ENCODE assay signal across 35 mouse cellular contexts in the genomic region with DNA sequence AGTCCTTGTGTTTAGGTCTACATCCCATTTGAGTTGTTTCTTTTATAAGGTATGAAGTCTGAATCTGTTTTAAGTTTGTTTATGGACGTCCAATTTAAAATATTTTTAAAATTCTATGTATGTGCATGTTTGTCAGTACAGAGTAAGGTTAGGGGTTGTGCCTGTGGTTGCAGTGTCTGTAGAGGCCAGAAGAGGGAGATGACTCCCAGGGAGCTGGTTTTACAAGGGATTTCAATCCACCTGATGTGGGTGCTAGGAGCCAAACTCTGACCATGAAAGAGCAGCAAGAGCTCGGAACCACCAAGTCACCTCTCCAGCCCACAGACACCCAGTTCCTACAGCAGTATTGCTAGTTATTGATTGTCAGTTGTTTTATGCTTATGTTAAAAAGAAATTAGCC. TPM values are rescaled to one million over a fixed set of nuclear protein-coding genes. Genes with fewer than 3 reads are reported as not detected.
DNase-seq lines count a peak whose midpoint lies in the region; ATAC-seq and TF ChIP-seq lines count a peak whose summit lies in the region.
"Had no signal": no experiment of that assay in that cellular context is flagged by ENCODE, and none has a peak within 500 bp of the region (broad histone marks: within the 10 kb centered on the region; RNA-seq: fewer than 3 reads in every experiment).

No protein-coding gene starts in this region.

- TF ChIP-seq CTCF in kidney, postnatal 0 days (IDR thresholded peaks at IDR 0.05; ENCODE audit: low read depth): 0 out of 2 replicates have a peak, but pooled peaks have one; percentile 4
- TF ChIP-seq CTCF in MEL (IDR thresholded peaks at IDR 0.05 in 2 of 3, conservative IDR thresholded peaks at IDR 0.05 in 1 of 3; ENCODE audit: control insufficient read depth in 1 of 3, insufficient read depth in 1 of 3, low read depth in 2 of 3, low read length in 3 of 3, poor library complexity in 1 of 3, severe bottlenecking in 1 of 3): peak in 2 of 3 experiments; percentile 22 to 40; a peak in 3 of 6 replicates

- no peaks in the 10 kb centered on the region for H3K4me1 ChIP-seq in kidney, postnatal 0 days (replicated peaks; ENCODE audit: insufficient read depth, low read length)
- H3K4me1 ChIP-seq in MEL (ENCODE audit: control insufficient read depth in 1 of 2, insufficient read depth in 2 of 2, low read length in 2 of 2): no peaks in the 10 kb centered on the region
- H3K4me1 ChIP-seq: embryonic facial prominence, embryonic 12.5 days; hindbrain, embryonic 15.5 days; limb, embryonic 15.5 days; neural tube, embryonic 15.5 days; stomach, embryonic 15.5 days had no signal

- peak; percentile 44 for TF ChIP-seq RAD21 in MEL (IDR thresholded peaks at IDR 0.05; ENCODE audit: low read depth, low read length)

- ATAC-seq in kidney, postnatal 0 days (replicated peaks; ENCODE audit: low FRiP score, low read depth): no peak
- no peak for ATAC-seq in CD4-positive, CD25-positive, alpha-beta regulatory T cell, adult 4 months
- ATAC-seq: forebrain, embryonic 14.5 days; inflammation-experienced regulatory T-cells, adult 6 months had no signal

- no peak overlapping the region for H3K4me2 ChIP-seq in kidney, postnatal 0 days (ENCODE audit: low read length)
- H3K4me2 ChIP-seq: embryonic facial prominence, embryonic 12.5 days; hindbrain, embryonic 15.5 days; limb, embryonic 15.5 days; neural tube, embryonic 15.5 days; stomach, embryonic 15.5 days had no signal

- no peak overlapping the region for H3K9ac ChIP-seq in kidney, postnatal 0 days (ENCODE audit: low read depth, low read length)
- no peak overlapping the region for H3K9ac ChIP-seq in MEL (ENCODE audit: control insufficient read depth, low read depth, low read length, poor library complexity, severe bottlenecking)
- H3K9ac ChIP-seq: embryonic facial prominence, embryonic 12.5 days; hindbrain, embryonic 15.5 days; limb, embryonic 15.5 days; liver, embryonic 14.5 days; neural tube, embryonic 15.5 days; stomach, embryonic 15.5 days had no signal

- DNase-seq in adrenal gland, postnatal 14 days: peak; percentile 5
- DNase-seq in adrenal gland, postnatal 25 days: no peak
- DNase-seq in kidney, postnatal 0 days (ENCODE audit: low spot score): no peak
- DNase-seq in kidney, adult 18-20 months: no peak
- peak; percentile 24 for DNase-seq in MEL (ENCODE audit: low read depth, low spot score)
- no peak for DNase-seq in kidney, adult 9 months
- DNase-seq: adrenal gland, postnatal 36 days; cerebellum, adult 9-10 months; cerebellum, postnatal 36 days; heart, postnatal 14 days; kidney, adult 8-10 months; kidney, postnatal 14 days; layer of hippocampus, postnatal 36 days; left cerebral cortex, postnatal 4 days; lung, adult 2 months; lung, postnatal 10 days; midbrain, embryonic 14.5 days; retina, postnatal 1 day; right cerebral cortex, postnatal 14 days; thymus, postnatal 14 days had no signal

- WGBS in kidney, postnatal 0 days: 86% methylated on average over 2 of the region's 2 CpGs

- H3K36me3 ChIP-seq in kidney, postnatal 0 days (ENCODE audit: insufficient read depth, low read length): no peaks in the 10 kb centered on the region
- no peaks in the 10 kb centered on the region for H3K36me3 ChIP-seq in MEL (ENCODE audit: control insufficient read depth in 1 of 2, insufficient read depth in 2 of 2, low read length in 2 of 2)
- H3K36me3 ChIP-seq: embryonic facial prominence, embryonic 12.5 days; hindbrain, embryonic 10.5 days; hindbrain, embryonic 15.5 days; limb, embryonic 15.5 days; neural tube, embryonic 15.5 days; stomach, embryonic 15.5 days had no signal

- no peaks in the 10 kb centered on the region for H3K79me2 ChIP-seq in MEL (ENCODE audit: control insufficient read depth, insufficient read depth, low read length, poor library complexity)

- no peaks in the 10 kb centered on the region for H3K9me3 ChIP-seq in kidney, postnatal 0 days (replicated peaks; ENCODE audit: low read length)
- no peaks in the 10 kb centered on the region for H3K9me3 ChIP-seq in MEL (replicated peaks; ENCODE audit: insufficient read depth, low read length)
- H3K9me3 ChIP-seq: embryonic facial prominence, embryonic 12.5 days; hindbrain, embryonic 10.5 days; hindbrain, embryonic 15.5 days; limb, embryonic 15.5 days; neural tube, embryonic 15.5 days; stomach, embryonic 15.5 days had no signal

- no peak for TF ChIP-seq POLR2A in MEL (IDR thresholded peaks at IDR 0.05; ENCODE audit: control insufficient read depth in 1 of 2, insufficient read depth in 1 of 2, low read depth in 1 of 2, low read length in 2 of 2, poor library complexity in 1 of 2)

- no peaks in the 10 kb centered on the region for H3K27me3 ChIP-seq in kidney, postnatal 0 days (ENCODE audit: insufficient read depth, low read length)
- no peaks in the 10 kb centered on the region for H3K27me3 ChIP-seq in MEL (ENCODE audit: control insufficient read depth in 1 of 2, insufficient read depth in 2 of 2, low read length in 2 of 2)
- H3K27me3 ChIP-seq: embryonic facial prominence, embryonic 12.5 days; hindbrain, embryonic 15.5 days; limb, embryonic 15.5 days; neural tube, embryonic 15.5 days; stomach, embryonic 15.5 days had no signal

- no peak overlapping the region for H3K27ac ChIP-seq in kidney, postnatal 0 days
- no peak overlapping the region for H3K27ac ChIP-seq in MEL (ENCODE audit: control insufficient read depth, low read depth, low read length)
- H3K27ac ChIP-seq: embryonic facial prominence, embryonic 12.5 days; hindbrain, embryonic 10.5 days; hindbrain, embryonic 15.5 days; limb, embryonic 15.5 days; liver, embryonic 14.5 days; macrophage; neural tube, embryonic 15.5 days; stomach, embryonic 15.5 days had no signal

- no peak overlapping the region for H3K4me3 ChIP-seq in kidney, postnatal 0 days (replicated peaks; ENCODE audit: low read depth, low read length)
- no peak overlapping the region for H3K4me3 ChIP-seq in MEL (ENCODE audit: control insufficient read depth in 1 of 2, insufficient read depth in 1 of 2, low read depth in 2 of 2, low read length in 2 of 2)
- H3K4me3 ChIP-seq: embryonic facial prominence, embryonic 12.5 days; hindbrain, embryonic 10.5 days; hindbrain, embryonic 15.5 days; limb, embryonic 15.5 days; neural tube, embryonic 15.5 days; stomach, embryonic 15.5 days had no signal

- TF ChIP-seq EP300 in MEL (IDR thresholded peaks at IDR 0.05; ENCODE audit: low read depth in 1 of 2, low read length in 2 of 2): no peak

TF ChIP-seq in MEL, 35 proteins besides CTCF, POLR2A, EP300 and RAD21:
- TF ChIP-seq SMC3 (IDR thresholded peaks at IDR 0.05; ENCODE audit: low read depth, low read length): peak; percentile 66
- no peak for TF ChIP-seq ETS1 (IDR thresholded peaks at IDR 0.05; ENCODE audit: low read depth, low read length)

RNA-seq across cellular contexts. Expression of gene Rbm8a2, which starts 29.5 kb away (rescaled TPM):
- not detected in 2 replicates for total RNA-seq in adrenal gland, postnatal 14 days (2021)
- total RNA-seq in adrenal gland, postnatal 25 days (2021): not detected in 2 replicates
- 0.55 and 0.64 TPM in 2 replicates for polyA plus RNA-seq in kidney, postnatal 0 days (2015; fragmentation: Nextera tagmentation; extraction: Ambion mirVana)
- total RNA-seq in MEL (2012; rRNA removed): 1.1 and 1.3 TPM in 2 replicates
- polyA plus RNA-seq in MEL (2012; ENCODE audit: insufficient read depth in 1 of 2, insufficient read length in 2 of 2, low read depth in 1 of 2, low replicate concordance in 2 of 2, missing spikeins in 1 of 2): 1 to 10 TPM in 1 of 2 experiments, not detected in 1; 1.0 TPM
- 1 to 10 TPM in 1 of 2 experiments, not detected in 1; 2.5 TPM for polyA plus RNA-seq in CD4-positive, CD25-positive, alpha-beta regulatory T cell, adult 4 months (2017; shearing (Covaris generic))
- total RNA-seq: adrenal gland, postnatal 36 days; gastrocnemius, adult 8-10 months; heart, adult 8-10 months; heart, postnatal 14 days; layer of hippocampus, adult 18-20 months; layer of hippocampus, postnatal 36 days had no signal
- polyA plus RNA-seq: lung, adult 2 months; small intestine, adult 2 months had no signal

Comparison
In these comparisons a context has a peak if more than half of its experiments do, and no peak if none do; other contexts are left out.
1. DNase-seq: peak in adrenal gland, postnatal 14 days (single experiment) and MEL (single experiment); none in adrenal gland, postnatal 25 days (single experiment), kidney, postnatal 0 days (single experiment), kidney, adult 18-20 months (single experiment) and kidney, adult 9 months (single experiment).